Mouse (Mus musculus) right cerebral cortex, postnatal 36 days (tissue): ENCODE measurements around the gene Gm3045.

Experiments used
- DNase-seq, 2 experiments: peaks; one replicate each; pipeline ENCODE4 v3.0.0; 2022; ENCODE audit warnings: low spot score in 2 of 2, mixed read lengths in 1 of 2

Gm3045 gene

GRCm38 (mm10) chr13:56435615-56436287 is 9.4 kb downstream of the Gm3045 start:
- no peak for DNase-seq

DNA sequence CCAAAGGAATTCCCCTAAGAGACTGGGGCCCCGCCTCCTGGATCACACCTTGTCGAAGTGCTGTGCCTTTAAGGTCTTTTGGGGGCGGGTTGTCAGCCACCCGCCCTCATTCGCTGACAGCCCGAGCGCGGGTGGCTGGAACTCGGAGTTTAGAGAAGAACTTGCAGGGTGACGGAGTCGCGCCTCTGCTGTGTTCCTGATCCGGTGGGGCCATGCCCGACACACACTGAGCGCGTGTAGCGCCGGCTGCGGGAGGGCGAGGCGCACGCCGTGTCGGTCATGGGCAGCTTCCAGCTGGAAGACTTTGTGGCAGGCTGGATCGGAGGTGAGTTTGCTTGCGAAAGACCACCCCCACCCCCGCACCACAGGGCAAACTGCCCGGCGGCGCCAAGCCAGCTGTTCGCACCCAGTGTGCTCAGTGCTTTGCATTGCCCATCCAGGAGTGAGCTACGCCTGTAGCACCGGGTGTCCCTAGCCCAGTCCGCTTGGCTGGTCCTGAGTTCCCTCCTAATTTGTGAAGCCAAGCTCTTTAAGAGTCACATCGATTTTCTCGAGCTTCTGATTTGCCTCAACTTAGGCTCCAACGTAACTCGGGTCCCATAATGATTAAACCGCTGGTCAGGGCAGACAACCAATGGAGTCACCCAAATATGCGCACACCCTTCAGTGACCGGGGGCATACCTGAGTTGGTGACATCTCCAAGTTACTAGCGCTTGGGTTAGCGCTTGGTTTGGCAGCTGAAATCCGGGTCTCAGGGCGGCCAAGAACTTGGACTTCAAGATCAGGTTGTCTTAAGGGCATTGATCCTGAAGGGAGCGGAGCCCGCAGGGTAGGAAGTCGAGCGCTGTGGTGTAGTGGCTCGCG is 12.0 kb downstream of the Gm3045 start, which contains the start of gene Slc25a48:
Gene Slc25a48, plus strand, starts transcription at position 145 of the 865 bp plus-strand sequence.
- DNase-seq: peak in 1 of 2 experiments; percentile 9

DNA sequence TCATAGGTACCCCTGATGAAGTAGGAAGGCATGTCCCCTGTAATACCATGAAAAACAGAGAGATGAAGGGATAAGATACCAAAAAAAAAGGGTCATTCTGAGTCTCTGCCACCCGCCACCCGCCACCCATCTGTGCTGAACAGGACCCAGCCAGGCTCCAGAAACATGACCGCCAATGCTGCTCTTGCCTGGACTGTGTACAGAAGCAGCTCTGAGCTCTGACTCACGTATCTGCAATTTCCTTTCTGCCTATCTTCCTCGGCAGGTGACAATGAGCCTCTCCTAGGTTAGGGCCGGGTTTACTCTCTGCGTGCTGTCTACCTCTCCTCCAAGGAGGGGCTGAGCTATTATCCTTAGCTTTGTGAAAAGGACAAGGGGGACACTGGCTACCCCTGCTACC is 17.0 kb downstream of the Gm3045 start:
- DNase-seq: no peak

GRCm38 (mm10) chr13:56444112-56444511 is 17.7 kb downstream of the Gm3045 start:
- no peak for DNase-seq

- DNase-seq: no peak
These were observed 18.6 kb downstream of the Gm3045 start for GRCm38 (mm10) chr13:56444996-56445395.

DNA sequence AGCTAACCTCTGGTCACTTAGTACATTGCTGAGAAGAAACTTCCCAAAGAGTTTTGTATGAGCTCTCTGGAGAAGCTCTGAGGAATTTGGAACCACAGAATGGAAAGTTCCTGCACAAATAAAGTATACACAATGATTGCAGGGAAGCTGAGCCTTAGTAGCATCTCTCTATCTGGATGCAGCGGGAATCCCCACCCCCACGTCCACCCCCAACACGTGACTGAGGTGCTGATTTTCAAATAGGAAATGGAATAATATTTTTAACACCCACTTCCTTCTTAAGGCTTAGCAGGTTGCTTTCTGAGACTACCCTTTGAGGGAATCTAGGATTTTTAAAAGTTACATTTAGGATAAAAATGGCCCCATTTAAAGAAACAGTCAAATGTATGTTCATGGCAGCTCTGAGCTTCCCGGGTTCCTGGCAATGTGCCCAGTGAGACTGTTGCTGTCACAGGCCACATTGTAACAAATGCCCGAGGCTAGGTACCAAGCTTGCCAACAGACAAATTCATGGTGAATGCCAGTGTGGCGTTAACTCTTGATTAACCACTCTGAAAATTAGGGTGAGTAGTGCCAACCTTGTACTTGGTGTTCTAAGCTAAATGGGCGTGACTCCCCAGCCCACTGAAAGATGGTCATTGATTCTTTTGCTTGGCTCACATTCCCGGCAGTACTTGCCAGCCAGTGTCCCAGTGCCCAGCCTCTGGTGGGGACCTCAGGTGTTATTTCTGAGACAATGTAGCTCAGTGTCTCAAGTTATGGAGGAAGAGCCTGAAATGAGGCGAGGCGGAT is 23.0 kb downstream of the Gm3045 start:
- DNase-seq: no peak

GRCm38 (mm10) chr13:56450035-56450434 is 23.6 kb downstream of the Gm3045 start:
- DNase-seq: no peak

GRCm38 (mm10) chr13:56458001-56458400 is 31.6 kb downstream of the Gm3045 start:
- DNase-seq: no peak

DNA sequence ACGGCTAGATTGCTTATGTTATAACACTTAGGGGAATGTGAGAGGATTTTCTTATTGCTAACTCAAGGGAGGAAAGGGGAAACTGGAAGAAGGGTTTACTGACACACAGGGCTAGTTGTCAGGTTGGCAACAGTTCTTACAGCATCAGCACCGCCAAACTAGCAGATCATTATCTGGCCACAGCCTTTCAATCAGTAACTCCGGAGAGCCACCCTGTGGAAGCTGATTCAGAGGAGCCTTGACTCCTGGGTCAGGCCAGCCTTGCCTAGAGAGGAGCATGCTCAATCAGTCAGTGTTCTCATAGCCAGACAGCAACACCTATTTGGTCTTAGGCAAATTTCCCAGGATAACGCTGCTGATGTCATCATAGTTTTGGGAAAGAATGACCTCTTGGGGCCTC is 35.1 kb downstream of the Gm3045 start:
- no peak for DNase-seq

GRCm38 (mm10) chr13:56462791-56463190 is 36.4 kb downstream of the Gm3045 start:
- no peak for DNase-seq

DNA sequence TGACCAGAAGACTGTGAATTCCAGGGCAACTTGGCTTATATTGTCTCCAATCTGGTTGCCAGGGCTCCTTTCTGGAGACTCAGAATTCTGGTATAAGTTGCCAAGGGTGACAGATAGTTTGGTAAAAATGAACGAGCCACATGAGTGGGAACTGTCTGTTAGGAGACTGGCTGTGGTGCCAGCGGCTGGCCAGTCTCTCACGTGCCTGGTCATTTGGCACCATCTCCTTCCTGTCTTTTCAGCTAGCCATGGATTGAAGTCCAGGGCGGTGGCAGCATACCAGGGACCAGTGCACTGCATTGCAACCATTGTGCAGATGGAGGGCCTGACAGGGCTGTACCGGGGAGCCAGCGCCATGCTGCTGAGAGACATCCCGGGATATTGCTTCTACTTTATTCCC is 36.9 kb downstream of the Gm3045 start:
- DNase-seq: no peak

GRCm38 (mm10) chr13:56463750-56464149 is 37.4 kb downstream of the Gm3045 start:
- DNase-seq: no peak

- DNase-seq: no peak
These were observed 41.4 kb downstream of the Gm3045 start for GRCm38 (mm10) chr13:56467786-56468185.

- no peak for DNase-seq
These were observed 42.1 kb downstream of the Gm3045 start for GRCm38 (mm10) chr13:56468536-56468935.

- no peak for DNase-seq
These were observed 44.8 kb downstream of the Gm3045 start for GRCm38 (mm10) chr13:56471211-56471610.

DNA sequence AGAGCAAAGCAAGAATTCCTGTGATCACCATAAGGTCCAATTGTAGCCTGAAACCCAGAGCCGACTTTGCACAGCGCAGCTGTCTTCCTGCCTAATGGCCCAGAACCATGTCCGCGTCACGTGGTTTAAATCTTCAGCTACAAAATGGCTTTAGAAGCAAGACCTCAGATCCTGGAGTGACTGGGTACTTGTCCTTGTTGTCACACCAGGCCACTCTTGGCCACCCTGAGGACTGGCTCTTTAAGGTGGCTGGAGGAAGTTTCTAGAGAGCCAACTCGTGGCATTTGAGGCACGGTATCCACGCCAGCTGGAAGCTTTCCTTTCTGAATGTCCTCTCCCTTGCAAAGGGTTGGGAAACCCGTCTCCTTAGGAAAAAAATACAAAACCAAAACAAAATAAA is 45.6 kb downstream of the Gm3045 start:
- no peak for DNase-seq

DNA sequence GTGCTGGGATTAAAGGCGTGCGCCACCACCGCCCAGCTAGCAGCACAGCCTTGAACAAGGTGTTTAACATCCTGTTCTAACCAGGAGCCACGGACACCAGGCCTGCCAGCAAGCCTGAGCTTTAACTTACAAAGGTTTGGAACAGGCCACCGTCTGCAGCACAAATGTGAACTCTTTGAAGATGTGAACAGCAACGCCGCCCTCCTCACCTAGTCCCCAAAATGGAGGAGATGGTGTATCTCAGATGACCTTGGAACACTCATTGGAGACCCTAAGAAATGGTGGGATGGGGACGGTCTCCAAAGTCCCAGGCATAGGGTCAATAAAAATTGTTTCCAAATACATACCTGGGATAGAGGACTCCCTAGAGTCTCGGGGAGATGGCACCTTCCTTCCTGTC is 46.3 kb downstream of the Gm3045 start:
- no peak for DNase-seq

GRCm38 (mm10) chr13:56475363-56475762 is 49.0 kb downstream of the Gm3045 start:
- peak in 1 of 2 experiments; percentile 25 for DNase-seq

DNA sequence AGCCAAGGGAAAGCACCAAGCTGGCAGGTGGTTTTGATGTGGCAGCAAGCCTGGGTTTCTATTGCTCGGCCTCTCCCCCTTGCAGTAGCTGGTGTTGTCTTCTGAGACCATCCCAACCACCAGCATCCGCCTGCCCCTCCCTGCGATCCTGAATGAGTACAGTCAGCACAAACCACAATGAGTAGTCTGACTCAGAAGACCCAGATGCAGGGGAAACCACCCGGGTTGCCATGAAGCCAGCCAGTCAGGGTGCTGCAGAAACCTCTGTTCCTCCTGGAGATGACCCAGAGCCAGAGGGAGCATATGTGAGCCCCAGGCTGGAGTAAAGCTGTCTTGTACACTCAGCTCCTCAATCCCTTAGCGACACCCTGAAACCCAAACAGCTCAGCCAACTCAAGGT is 50.4 kb downstream of the Gm3045 start:
- DNase-seq: no peak

DNA sequence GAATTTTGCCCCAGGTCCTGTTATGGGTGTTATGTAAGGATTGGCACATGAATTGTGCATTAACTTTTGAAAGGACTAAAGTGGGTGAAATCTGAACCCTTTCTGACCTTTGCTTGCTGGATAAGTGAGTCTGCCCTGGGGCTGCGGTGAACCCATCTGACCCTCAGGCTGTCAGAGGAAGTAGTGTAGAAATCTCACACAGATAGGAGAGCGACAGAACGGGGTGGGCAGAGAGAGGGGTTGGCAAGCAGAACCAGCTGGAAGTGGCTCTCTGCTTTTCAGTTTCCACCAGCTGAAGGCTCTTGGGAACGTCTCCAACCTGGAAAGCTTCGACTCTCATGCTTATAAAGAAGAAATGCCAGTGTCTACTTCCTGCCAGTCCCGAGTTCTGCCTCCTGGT is 50.9 kb downstream of the Gm3045 start:
- DNase-seq: peak; percentile 17 to 31

DNA sequence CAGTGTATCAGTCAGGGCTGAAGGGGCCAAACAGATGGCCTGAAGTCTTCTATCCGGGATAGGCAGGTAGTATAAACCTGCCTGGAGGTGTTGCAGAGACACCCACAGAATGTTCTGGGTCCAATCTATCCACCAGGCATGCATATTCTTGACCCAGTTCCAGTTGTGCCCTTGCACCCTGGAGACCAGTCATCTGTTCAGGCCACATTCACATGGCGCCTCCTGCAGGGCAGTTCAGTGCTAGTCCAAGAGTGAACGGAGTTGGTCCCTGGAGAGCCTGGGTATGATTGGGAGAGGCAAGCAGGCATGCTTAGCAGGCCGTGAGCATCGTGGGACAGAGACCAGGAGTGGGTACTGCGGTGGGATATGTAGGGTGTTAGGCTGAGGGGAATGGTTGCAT is 51.6 kb downstream of the Gm3045 start:
- no peak for DNase-seq

DNA sequence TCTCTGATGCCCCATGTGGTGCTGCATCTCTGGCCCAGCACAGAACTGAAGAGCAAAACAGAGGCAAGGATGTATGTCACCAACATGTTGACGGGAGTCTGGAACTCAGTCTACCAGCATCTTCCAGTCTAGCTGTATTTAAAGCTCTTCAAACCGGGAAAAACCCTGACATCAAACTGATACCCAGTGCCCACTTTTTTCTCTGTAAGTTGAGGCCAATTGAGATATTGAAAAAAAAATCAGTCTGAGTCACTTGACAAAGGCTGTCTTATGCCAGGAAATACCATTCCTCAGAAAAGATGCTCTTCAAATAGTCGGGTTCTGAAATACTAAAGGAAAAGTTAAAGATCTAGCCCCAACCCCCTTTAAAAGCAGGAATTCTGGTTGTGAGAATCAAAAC is 55.8 kb downstream of the Gm3045 start, which contains the start of gene Il9:
Gene Il9, minus strand, starts transcription at position 101 of the 400 bp plus-strand sequence.
- DNase-seq: no peak
